Mouse (Mus musculus) gonadal fat pad, adult 2 months (tissue): ENCODE measurements at regions not wholly inside any gene's neighbourhood (a gene's known extent, or its start where the extent isn't known, plus 50 kb on each side); places are given as distances from the start of the nearest gene placed in this dataset.

Source experiments
- DNase-seq: peaks from one replicate; pipeline ENCODE4 v3.0.0-alpha.2; 2012; ENCODE audit warnings: low read depth

DNA sequence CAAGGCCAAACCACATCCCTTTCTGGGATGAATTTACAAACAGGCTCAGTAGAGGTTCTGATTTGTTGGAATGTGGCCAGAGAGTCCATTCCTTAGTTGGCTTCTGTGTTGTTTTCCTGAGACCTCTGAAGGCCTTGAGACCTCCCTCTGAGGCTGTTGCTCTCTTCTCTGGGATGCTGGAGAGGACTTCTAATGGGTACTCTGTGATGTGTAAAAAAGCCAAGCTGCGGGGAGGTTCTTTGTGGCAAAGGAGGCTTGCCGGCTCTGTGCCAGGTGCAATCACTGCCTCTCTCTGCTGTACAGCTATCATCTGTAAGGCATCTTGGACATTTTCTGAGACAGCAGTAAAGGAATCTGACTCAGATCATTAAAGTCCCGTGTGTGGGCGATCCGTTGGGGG, 192.3 kb downstream of the Gm5447 start:
- DNase-seq, result no peak

DNA sequence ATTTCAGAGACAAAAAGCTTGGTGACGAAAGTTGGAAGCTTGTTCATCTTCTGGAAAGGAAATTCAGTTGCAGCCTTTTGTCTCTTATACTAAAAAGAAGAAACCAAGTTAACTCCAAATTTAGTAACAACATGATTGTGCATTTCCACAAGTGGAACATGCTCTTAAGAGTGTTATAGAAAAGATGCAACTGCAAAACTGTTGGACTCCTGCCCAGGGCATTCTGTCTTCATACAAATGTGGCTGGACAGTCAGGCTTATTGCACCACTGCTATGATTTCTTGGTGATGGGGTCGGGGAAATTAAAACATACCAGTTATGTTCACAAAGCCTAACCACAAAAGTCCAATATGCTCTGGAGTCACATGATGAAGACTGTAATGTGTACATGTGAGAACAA, 194.8 kb downstream of the Gm5447 start:
- DNase-seq, result no peak

DNA sequence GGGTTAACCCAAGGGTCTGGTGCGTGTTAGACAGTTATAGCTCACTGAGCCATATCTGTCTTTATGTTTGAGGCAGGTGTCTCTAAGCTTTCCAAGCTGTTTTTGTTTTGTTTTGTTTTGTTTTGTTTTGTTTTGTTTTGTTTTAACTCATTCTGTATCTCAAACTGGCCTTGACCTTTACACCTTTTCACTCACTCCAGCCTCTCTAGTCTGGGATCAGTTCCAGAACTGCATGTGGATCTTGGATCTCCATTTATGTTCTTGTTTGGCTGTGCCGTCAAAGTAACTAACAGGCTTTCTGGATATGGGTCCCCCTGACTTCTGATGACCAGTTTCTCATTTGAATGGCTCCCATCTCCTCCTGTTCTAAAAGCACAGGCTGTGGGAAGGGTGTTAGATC, 197.7 kb downstream of the Gm5447 start:
- no peak for DNase-seq

DNA sequence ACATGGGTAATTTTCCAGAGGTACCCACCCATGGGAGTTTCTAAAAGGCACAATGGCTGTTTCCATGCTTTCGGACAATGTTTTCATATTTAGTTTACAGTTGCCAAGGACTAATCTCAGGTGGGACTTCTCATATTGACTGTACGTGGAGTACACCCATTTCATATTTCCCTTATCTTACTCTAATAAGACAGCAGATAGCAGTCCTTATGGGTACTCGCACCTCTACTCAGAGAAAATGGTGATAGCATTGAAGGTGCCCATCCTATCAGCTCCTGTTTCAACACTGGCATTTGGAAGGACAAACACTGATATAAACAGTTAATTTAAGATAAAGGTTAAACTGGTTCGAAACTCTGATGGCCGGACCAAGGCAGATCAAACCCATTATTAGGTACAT, 198.6 kb downstream of the Gm5447 start:
- no peak for DNase-seq

- DNase-seq, result no peak
These were observed 204.2 kb downstream of the Gm5447 start for GRCm38 (mm10) chr13:31177999-31178783.

- DNase-seq, result no peak
These were observed 205.0 kb downstream of the Gm5447 start for GRCm38 (mm10) chr13:31178964-31179363.

DNA sequence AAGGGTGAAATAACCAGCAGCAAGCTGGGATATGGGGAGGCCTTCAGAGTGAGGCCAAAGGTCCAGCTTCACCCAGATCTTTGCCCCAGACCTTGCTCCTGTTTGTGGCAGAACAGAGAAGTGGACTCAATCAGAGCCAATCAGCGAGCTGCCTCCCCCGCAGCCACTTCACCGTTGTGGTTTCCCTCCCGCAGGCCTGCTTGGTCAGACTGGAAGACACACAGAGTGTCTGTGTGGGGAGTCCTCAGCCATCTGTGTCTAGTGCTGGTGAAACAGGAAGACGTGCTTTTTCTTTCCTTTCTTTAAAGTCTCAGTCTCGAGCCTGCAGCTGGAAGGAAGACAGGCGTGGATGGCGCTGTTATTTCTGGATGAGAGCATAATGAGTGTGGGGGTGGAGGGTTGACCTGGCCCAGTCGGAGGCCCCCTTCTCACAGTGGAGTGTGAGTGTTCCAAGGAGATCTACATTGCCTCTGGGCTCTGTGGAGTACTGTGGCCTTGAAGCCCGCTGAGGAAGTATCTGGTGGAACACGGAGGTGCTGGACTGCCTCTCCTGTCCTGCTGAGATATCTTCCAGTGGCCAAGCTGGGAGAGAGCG, 205.5 kb downstream of the Gm5447 start:
- DNase-seq, result no peak

DNA sequence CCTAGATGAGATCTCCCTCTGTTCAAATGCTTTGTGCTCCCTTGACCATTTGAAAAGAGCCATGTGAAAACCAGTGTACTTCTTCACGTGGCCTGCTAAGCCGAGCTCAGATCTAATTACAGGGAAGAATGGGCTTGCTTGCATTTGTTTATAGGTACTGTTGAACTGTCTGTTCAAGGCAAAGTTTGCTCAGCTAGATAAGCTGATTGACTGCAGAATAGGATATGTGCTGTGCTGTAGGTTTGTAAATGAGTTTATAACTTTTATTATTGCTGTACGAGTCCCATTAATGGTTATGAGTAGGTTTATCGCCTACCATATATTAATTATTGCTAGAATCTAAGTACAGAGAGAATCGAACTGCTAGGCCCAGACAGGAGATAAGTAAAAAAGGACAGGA, 207.5 kb downstream of the Gm5447 start:
- no peak for DNase-seq

- no peak for DNase-seq
These were observed 211.1 kb downstream of the Gm5447 start for GRCm38 (mm10) chr13:31184845-31185834.

- DNase-seq, result no peak
These were observed 213.0 kb downstream of the Gm5447 start for GRCm38 (mm10) chr13:31186805-31187589.

GRCm38 (mm10) chr13:31189116-31189515, 215.1 kb downstream of the Gm5447 start:
- no peak for DNase-seq

DNA sequence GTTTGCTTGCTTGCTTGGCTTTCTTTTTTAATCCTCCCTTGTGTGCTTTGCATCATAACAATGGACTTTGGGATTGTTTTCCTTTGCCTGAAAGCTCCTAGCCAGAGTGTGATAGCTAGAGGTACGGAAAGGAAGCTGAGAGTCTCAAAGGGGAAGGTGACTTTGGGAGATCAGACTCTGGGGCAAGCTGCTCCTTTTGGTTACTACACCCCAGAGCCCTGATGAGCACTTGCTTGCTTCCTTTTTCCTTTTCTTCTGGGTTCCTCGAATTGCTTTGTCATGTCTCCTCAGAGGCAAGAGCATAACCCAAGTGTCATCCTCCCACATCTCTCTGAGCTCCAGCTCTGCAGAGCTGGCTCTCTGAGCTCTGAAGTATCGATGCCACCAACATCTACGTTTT, 216.0 kb downstream of the Gm5447 start:
- DNase-seq, result no peak

GRCm38 (mm10) chr13:31191344-31192139, 217.5 kb downstream of the Gm5447 start:
- no peak for DNase-seq

GRCm38 (mm10) chr13:31194971-31195370, 221.0 kb downstream of the Gm5447 start:
- no peak for DNase-seq

- DNase-seq, result no peak
These were observed 222.5 kb downstream of the Gm5447 start for GRCm38 (mm10) chr13:31196546-31196945.

- DNase-seq, result no peak
These were observed 223.6 kb downstream of the Gm5447 start for GRCm38 (mm10) chr13:31197593-31197992.

- DNase-seq, result no peak
These were observed 225.4 kb downstream of the Gm5447 start for GRCm38 (mm10) chr13:31199384-31199783.

DNA sequence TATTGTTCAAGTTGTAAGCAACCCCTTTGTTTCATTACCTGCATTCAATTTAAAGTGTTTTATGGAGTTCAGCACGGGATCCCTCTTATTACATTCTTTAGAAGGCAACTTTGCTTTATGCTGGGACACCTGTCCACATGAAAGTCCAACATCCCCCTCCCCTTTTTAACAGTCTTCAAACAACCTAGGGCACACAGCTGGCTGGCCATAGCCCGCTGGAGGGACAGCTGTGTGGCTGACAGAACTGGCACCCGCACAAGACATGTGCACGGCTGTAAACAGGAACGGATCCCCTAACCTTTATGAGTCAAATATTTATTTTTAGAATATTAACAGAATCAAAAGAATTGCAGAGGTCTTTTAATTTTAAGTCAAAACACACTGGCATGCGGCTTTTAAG, 230.1 kb downstream of the Gm5447 start:
- no peak for DNase-seq

GRCm38 (mm10) chr13:31206381-31206780, 232.4 kb downstream of the Gm5447 start:
- no peak for DNase-seq

- peak; percentile 46 for DNase-seq
These were observed 233.7 kb downstream of the Gm5447 start for GRCm38 (mm10) chr13:31207709-31208108.

- DNase-seq, result peak; percentile 93
These were observed 249.0 kb downstream of the Gm5447 start for GRCm38 (mm10) chr13:31223016-31223415.
